Mouse (Mus musculus) cortical plate, adult 2 months (tissue): ENCODE data around the gene AI987944. TPM values are rescaled to one million over a fixed set of nuclear protein-coding genes. Genes with fewer than 3 reads are reported as not detected.

ENCODE experiments used
- H3K27ac ChIP-seq: fragments of 200-500 bp; 2 replicates; pipeline ENCODE4 v1.5.1; 2012; ENCODE audit warnings: low read length, control low read depth, inconsistent platforms; ENCODE audit not compliant: insufficient read depth
- H3K4me1 ChIP-seq: fragments of 200-500 bp; 2 replicates; pipeline ENCODE4 v1.6.1; 2011; ENCODE audit warnings: low read length; ENCODE audit not compliant: control insufficient read depth, insufficient read depth
- H3K4me3 ChIP-seq: fragments of 200-500 bp; 2 replicates; pipeline ENCODE4 v1.5.1; 2011; ENCODE audit warnings: mild to moderate bottlenecking, low read length, control low read depth; ENCODE audit not compliant: insufficient read depth
- CTCF ChIP-seq: fragments of 200-500 bp; IDR thresholded peaks from 2 replicates; pipeline ENCODE4 v1.5.1; 2011; ENCODE audit warnings: mild to moderate bottlenecking, control low read depth, low read length; ENCODE audit not compliant: insufficient read depth; ENCODE audit errors: extremely low read depth
- POLR2A ChIP-seq: fragments of 200-500 bp; IDR thresholded peaks from 2 replicates; pipeline ENCODE4 v1.6.1; 2011; ENCODE audit warnings: mild to moderate bottlenecking, low read length, control low read depth; ENCODE audit not compliant: insufficient read depth; ENCODE audit errors: extremely low read depth
- polyA plus RNA-seq: library from polyadenylated mRNA; depleted of rRNA; stranded (reverse); fragments of >200 nt; gene quantifications from 2 replicates; pipeline ENCODE4 v1.2.3, GENCODE M21; 2012; rRNA removed

AI987944 gene
- 8.5 and 8.9 TPM in 2 replicates for polyA plus RNA-seq

DNA sequence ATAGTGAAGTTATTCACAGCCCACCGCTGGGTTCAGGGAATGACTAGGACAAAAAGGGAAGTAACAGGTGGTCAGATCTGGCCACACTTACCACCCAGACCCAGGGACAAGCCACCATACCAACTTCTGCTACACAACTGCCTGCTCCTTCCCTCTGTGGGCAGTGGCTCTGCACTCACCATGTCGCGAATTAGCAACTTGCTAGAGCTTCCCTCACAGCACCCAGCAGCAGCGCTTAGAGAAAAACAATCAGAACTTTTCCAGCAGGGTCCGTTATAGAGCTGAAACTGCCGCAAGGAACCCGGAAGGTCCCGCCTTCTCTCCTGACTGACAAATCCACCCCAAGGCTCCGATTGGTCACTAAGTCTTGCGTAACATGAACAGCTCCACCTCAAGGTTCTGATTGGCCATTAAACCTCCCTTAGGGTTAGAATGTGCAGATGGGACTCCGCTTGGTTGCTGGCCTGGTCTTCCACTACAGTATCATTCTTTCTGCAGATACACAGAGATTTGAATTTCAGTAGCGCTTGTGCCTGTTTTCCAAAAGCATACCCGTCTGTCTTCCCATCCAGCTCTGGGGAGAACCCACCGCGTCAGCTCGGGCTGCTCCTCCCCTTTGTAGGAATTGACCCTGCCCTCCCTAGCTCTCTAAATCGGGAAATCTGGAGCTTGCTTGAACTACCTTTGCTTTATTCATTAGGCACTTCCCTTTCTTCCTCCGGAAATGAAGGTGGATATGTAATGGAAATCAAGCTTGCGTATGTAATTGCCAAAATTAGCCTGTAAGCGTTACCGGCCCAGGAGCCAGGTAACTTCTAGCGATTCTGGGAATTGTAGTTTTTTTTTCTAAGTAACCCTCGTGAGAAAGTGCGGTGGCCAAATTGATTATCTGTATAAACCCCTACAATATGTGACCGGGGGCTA lies at the start of gene AI987944:
Gene AI987944, minus strand, starts transcription at position 332 of the 924 bp plus-strand sequence.
- TF ChIP-seq CTCF (no peak), POLR2A (peak; percentile 44; the same call in 1 of the 2 replicates)
- peak within 1 kb of the TSS; percentile 90 for H3K4me3 ChIP-seq
- H3K27ac ChIP-seq: peak within 1 kb of the TSS; percentile 98
- no peaks in the 10 kb centered on the region for H3K4me1 ChIP-seq

- TF ChIP-seq CTCF: no peak
- no peak for TF ChIP-seq POLR2A
- Histone ChIP-seq H3K27ac (no peak overlapping the region), H3K4me1 (no peaks in the 10 kb centered on the region), H3K4me3 (0 out of 2 replicates have a peak overlapping the region, but pooled peaks have one; percentile 90)
Observed at GRCm38 (mm10) chr7:41394130-41394529, 951 bp upstream of the AI987944 start.

Other genes starting within 250 kb of the AI987944 start
- gene Gm5592, start 239.5 kb downstream of the AI987944 start, polyA plus RNA-seq: not detected in 2 replicates
- 0.81 and 0.96 TPM in 2 replicates for gene Vmn2r57, start 55.3 kb upstream of the AI987944 start, polyA plus RNA-seq
- gene Gm20449, start 106.0 kb upstream of the AI987944 start, polyA plus RNA-seq: 0.28 and 0.40 TPM in 2 replicates
- 7.3 and 8.2 TPM in 2 replicates for gene AW146154, start 106.5 kb upstream of the AI987944 start, polyA plus RNA-seq
- not detected in 2 replicates for gene Gm6871, start 180.3 kb upstream of the AI987944 start, polyA plus RNA-seq
- gene 2610021A01Rik, start 205.9 kb upstream of the AI987944 start, polyA plus RNA-seq: 13.7 and 14.1 TPM in 2 replicates
- 16.3 and 17.9 TPM in 2 replicates for gene Zfp788, start 239.8 kb upstream of the AI987944 start, polyA plus RNA-seq